Mouse (Mus musculus): Measurements from ENCODE around the gene Dydc2. TPM values are rescaled to one million over a fixed set of nuclear protein-coding genes. Genes with fewer than 3 reads are reported as not detected.

Gene Dydc2
- polyA plus RNA-seq, 1 experiment from 2014 or later: 0.29 TPM

Other genes starting within 250 kb of the Dydc2 start
- 0.50 and 0.82 TPM in 2 replicates for gene Sh2d4b, start 175.9 kb downstream of the Dydc2 start, polyA plus RNA-seq (2016; fragmentation: Nextera tagmentation; extraction: Ambion mirVana)
- gene Tspan14, start 102.4 kb downstream of the Dydc2 start, polyA plus RNA-seq (2016; fragmentation: Nextera tagmentation; extraction: Ambion mirVana): 43.2 and 46.7 TPM in 2 replicates
- 58.7 and 59.1 TPM in 2 replicates for gene Fam213a, start 55.4 kb downstream of the Dydc2 start, polyA plus RNA-seq (2016; fragmentation: Nextera tagmentation; extraction: Ambion mirVana)
- not detected in 2 replicates for gene Dydc1, start 3.7 kb upstream of the Dydc2 start, polyA plus RNA-seq (2016; fragmentation: Nextera tagmentation; extraction: Ambion mirVana)
- 0.63 TPM in 2 replicates for gene Mat1a, start 35.8 kb upstream of the Dydc2 start, polyA plus RNA-seq (2016; fragmentation: Nextera tagmentation; extraction: Ambion mirVana)
- 0.20 and 0.23 TPM in 2 replicates for gene Sftpa1, start 62.6 kb upstream of the Dydc2 start, polyA plus RNA-seq (2016; fragmentation: Nextera tagmentation; extraction: Ambion mirVana)
- gene Mbl1, start 82.2 kb upstream of the Dydc2 start, polyA plus RNA-seq (2016; fragmentation: Nextera tagmentation; extraction: Ambion mirVana): 0.27 TPM in 1 of 2 replicates, not detected in the other
- gene Sftpd, start 115.9 kb upstream of the Dydc2 start, polyA plus RNA-seq (2016; fragmentation: Nextera tagmentation; extraction: Ambion mirVana): not detected in 2 replicates
- 0.14 TPM in 1 of 2 replicates, not detected in the other for gene Gm2832, start 209.6 kb upstream of the Dydc2 start, polyA plus RNA-seq (2016; fragmentation: Nextera tagmentation; extraction: Ambion mirVana)